Mouse (Mus musculus) kidney, adult 18-20 months (tissue): ENCODE data around the gene Pparg.
A peak's percentile ranks its signal among the peaks of the same experiment; 100 is the strongest.

Experiments
- DNase-seq: peaks from one replicate; pipeline ENCODE4 v3.0.0; 2021

The Pparg gene

DNA sequence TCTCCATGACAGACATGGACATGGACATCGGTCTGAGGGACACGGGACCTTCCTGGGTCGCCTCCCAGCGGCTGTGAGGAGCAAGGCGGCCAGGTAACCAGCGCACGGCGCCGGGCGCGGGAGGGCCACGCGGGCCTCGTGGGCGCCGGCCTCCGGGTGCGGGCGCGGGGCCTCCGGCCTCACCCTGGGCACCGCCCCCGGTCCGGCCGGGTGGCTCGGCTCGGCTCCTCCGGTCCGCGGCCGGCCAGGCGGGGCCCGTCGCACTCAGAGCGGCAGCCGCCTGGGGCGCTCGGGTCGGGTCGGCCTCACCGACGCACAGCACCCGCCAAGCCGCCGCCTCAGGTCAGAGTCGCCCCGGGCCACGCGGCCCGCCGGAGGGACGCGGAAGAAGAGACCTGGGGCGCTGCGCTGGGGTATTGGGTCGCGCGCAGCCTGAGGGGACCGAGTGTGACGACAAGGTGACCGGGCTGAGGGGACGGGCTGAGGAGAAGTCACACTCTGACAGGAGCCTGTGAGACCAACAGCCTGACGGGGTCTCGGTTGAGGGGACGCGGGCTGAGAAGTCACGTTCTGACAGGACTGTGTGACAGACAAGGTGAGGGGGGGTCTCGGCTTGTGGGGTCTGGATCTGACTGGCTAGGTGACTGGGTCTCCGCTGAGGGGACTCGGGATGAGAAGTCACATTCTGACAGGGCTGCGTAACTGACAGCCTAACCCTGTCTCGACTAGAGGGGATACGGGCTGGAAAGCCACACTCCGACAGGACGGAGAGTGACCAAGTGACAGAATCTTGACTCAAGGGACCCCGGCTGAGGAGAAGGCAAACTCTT lies at the start of gene Pparg:
Gene Pparg (plus strand): TSS at position 176 of the 830 bp plus-strand sequence.
- DNase-seq = peak; percentile 62

DNA sequence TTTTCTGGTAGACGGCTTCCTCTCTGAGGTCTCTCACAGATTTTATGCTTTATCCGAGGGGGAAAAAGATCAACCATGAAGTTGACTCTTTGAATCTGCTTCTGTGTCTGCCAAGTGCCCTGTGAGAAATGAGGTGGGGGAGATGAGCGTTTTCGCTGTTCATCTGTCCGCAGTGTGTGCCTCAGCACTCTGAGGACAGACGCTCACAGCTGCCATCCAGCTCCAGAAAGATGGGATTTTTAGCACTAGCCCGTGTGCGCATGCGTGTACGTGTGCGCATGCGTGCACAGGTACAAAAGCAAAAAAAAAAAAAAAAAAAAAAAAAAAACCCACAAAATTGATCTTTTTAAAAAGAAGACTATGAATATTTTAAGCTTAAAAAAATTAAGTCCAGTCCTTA lies 48.0 kb upstream of the Pparg start:
- no peak for DNase-seq

DNA sequence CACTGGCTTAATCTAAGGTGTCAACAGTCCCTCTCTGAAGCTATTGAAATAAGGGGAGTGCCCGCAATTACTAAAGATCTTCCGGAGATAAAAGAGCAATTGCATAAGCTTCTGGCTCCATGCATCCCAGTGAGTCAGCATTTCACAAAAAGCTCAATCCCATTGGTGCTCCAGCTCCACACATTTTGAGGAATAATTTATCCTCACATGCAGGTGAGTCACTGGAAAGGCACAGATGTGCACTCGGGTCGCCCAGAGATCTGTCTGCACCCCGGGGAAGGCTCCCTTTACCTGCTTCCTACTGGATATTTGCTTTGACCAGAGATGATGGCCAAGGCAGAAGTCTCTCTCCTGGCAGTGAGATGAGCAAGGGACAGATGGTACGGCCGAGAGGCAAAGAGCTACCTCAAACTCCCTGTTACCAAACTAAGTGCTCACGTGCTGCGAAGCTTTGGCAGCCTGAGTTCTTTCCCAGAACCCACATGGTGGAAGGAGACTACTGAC lies 47.5 kb upstream of the Pparg start:
- no peak for DNase-seq

DNA sequence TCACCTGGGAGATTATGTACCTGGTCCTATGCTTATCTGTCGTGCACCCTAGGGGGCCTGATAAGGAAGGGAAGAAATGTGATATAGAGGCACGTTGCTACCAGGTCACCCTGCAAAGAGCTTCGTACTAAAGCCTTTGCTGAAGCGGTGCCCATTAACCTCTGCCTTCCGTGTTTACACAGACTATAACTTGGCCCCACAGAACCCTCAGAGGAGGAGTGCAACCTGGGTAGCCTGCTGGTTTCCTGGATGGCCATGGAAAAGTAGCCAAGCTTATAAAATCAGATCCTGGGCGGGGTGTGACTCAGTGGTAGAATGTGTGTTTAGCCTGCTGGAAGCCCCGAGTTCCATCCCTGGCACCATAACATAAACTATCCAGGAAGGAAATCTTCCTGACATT lies 46.8 kb upstream of the Pparg start:
- DNase-seq = no peak

DNA sequence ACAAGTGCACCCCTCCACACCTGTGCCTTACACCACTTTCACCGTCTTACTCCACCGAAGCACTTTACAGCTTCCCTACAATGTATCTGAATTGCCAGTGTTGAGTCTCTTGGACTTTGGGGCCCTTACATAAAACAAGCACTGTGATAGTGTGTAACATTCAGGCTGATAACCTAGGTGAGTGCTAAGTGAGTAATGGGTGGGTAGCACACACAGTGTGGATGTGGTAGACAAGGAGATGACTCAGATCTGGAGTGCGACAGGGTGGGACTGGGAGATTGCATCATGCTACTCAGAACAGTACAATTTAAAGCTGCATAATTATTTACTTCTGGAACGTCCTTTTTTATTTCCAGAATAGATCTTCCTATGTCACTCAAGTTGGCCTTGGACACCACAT lies 45.0 kb upstream of the Pparg start:
- no peak for DNase-seq

DNA sequence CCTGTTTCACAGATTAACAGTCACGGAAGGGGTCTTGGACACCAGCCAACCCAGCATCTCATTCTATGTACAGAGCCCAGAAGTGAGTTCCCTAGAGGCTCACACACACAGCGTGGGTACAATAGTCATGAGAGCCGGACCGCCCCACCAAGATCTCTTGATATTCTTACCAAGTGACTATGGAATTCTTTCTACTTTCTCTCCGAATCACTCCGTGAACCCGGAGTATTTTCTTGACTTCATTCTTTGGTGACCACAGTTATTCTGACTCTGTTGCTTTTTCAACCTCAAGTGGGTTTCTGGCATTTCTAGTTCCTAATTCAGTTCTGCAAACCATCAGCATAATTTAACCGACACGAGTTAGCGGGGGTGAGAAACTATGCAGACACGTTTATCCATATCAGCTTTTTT lies 43.9 kb upstream of the Pparg start:
- DNase-seq = no peak

DNA sequence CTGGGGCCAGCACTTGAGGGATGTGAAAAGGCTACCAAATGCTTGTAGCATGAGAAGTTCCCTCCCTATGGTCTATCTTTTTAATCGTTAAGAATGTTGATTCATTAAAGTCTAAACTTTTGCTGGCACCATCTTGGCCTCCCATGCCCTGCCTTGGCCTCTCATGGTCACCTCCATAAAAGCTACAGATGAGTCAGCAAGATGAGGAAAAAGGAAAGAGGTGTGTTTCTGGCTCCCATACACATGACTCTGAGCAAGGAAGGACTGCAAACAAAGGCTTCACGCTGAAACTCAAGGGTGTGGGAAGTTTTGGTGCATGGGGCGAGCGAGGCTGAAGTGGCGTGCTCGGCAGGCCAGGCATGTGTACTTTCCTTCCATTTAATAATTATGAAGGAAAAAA lies 41.9 kb upstream of the Pparg start:
- DNase-seq = no peak

DNA sequence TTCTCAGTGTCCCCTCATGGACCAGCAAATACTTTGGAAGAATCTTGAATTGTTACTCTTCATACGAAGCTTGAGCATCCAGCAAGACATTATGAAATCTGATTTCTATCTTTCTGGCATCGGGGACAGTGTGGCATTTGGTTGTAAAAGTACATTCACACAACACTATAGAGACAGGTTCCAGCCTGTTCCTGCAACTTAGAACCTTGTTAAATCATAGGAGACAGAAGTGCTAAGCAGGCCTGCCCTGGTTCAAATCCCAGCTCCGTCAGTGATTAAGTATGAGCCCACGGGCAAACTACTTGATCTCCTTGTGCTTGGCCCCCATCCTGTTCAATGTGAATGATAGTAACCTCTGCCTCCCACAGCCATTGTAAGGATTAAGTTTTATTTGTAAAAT lies 41.1 kb upstream of the Pparg start:
- DNase-seq = no peak

DNA sequence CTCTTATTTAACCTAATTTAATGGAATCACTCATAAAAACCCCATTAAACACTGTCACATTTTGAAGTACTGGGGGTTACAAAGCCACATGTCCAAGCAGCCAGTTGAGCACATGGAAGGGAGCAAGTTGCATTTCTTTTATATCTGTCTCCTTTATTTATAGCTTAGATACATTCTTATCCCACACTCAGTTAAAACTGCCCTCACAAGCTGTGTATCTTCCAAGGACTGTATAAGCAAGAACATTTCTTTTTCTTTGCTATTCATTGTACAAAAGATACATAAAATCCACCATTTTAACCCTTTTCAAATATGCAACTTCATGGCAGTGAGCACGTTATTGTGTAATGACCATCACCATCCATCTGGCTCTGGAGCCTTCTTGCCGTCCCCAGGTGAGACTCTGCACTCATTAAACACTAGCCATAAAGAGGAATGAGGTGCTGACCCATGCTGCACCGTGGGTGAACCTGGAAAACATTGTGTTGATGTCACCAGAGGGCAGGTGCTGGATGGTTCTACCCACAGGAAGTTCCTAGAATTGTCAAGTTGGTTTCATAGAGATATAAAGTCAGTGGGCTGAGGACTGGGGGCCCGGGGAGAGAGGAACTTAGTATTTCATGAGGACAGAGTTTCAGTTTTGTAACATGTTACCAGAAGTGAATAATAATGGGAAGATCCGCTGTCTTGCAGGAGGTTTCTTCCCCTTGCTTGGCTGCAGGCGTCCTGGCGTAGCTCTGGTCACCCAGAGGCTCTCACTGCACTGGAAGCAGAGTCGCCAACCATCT lies 39.6 kb upstream of the Pparg start:
- DNase-seq = no peak

DNA sequence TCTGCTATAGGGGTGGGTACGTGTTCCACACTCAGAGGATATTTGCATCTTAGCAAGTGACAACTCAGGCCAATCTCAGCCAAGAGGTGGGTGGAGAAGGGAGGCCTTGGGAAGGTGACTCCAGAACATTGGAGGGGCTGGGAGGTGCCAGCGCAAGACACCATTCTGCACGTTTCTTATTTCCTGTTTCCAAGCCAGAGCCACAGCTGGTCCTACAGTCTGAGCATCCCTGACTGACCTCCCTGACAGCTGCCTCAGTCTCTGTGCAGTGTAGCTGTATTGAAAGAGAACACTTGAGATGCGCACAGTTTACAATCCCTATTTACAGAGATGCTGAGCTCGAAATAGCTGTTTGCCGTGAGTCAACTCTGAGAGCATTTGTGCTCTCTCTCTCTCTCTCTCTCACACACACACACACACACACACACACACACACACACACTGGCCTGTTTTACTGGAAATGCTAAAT lies 38.8 kb upstream of the Pparg start:
- DNase-seq = no peak

DNA sequence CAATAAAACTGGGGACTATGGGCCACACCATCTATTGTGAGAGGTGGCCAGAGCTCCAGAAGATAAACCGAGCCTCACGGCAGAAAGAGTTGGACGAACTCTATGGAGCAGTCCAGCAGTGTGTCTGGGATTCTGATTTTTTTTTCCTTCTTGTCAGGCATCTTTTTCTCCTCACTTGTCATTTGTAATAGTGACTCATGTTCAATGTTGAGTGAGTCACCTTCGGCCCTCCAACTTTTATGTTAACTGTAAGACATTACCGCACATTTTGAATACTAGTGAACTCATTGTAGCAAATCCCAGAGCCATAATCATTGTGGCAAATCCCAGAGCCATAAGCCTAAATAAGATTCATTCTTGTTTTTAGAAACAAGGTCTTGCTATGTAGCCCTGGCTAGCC lies 37.8 kb upstream of the Pparg start:
- DNase-seq = no peak

DNA sequence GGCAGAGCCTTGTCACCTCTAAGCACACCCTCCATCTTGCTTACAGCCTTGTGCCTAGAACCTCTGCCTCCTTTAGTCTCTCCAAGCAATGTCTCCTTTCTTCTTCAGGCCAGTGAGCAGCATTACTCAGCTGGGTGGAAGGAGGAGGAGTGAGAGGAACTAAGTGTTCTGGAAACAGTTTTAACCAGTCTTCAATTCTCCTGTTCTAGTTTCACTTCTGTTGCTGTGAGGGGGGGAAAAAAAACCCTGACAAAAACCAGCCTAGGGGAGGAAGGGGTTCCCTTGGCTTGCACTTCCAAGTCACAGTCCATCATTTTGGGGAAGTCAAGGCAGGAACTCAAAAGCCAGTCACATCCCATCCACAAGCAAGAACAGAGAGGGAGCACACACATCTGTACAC lies 29.8 kb upstream of the Pparg start:
- DNase-seq = no peak

DNA sequence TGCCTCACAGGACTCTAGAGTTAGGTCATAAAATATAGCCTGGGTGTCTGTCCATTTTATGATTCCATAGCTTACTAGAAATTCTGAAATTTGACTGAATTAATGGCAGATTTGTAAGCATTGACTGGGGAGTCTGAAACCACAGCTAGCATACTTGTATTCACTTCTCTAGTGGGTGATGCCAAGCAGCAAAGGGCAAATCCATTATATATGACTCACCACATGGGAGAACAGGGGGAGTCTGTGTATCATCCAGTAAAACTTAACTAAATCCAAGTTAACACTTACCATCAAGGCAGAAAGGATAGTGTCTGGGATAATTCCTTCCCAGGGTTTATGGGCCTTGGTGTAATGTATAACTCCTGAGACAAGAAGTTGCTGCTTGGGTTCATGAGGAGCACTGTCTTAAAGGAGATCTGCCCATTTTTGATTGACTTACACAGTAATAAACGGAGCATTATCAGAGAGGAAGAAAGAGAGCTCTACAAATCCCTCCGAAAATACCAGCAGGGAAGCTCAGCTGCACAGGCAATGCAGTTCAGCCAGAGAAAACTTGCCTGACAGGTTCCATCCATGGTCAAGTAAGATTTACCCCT lies 27.6 kb upstream of the Pparg start:
- DNase-seq = no peak

DNA sequence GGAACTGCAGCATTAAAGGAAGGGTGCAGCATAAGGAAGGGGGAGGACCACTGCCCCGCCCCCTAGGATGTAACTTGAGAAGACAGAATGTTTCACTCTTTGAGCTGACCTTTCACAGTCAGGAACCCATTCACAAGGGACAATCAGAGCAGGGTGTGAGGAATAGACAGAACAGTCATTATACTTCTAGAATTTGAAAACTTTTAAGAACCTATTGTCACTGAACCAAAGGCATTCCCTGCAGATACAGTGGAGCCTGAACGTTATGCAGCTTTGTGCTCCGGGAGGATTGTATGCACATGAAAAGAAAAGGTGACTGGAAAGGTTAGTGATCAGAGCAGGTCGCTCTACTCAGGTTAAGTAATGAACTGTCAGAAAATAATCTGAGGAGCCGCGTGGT lies 25.2 kb upstream of the Pparg start:
- DNase-seq = no peak

DNA sequence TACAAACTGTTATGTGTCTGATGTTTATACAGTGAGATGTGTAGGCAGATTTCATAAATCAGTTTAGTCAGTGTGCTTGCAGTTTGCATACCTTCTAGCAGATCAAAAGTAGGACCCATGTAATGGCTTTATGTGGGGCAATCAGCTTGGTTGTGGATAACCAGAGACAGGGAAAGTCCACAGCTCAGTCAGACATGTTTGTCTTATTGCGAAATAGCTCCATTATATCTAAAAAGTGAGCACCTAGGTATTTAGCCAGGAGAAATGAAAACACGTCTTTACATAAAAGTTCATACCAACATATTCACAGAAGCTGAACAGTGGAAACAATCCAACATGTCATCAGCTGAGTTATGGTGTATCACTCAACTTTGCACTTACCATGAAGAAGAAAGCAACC lies 20.7 kb upstream of the Pparg start:
- DNase-seq = no peak

DNA sequence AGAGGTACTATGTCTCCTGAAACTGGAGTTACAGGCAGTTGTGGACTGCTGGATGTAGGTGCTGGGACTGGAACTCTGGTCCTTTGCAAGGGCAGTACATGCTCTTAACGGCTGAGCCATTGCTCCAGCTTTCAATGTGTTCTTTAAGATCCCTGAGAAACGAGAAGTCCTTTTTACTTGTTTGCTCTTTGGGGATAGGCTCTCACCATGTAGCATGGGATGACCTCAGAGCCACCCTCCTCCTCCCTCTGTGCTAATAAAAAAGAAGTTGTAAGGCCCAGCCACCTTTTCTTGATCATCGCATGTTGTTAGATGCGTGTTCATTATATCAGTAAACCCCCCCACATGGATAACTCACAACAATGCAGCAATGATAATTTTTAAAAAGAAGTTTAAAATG lies 17.7 kb upstream of the Pparg start:
- no peak for DNase-seq

DNA sequence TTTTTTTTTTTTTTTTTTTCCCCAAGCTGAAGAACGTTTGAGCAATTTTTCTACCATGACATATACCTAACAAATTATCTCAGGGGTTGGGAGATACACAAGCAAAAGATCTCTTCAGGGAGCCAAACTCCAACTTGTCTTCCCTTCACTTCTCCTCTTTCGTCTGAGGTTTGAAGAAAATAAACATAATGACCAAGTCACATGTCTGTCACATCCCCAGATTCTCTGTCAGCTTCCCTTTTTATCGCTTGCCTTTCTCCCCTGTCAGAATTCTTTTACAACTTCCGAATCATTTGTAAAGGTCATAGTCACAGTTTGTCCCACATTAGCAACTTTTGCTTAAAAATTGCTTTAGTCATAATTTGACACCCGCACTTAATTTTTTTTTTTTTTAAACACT lies 17.2 kb upstream of the Pparg start:
- DNase-seq = no peak

DNA sequence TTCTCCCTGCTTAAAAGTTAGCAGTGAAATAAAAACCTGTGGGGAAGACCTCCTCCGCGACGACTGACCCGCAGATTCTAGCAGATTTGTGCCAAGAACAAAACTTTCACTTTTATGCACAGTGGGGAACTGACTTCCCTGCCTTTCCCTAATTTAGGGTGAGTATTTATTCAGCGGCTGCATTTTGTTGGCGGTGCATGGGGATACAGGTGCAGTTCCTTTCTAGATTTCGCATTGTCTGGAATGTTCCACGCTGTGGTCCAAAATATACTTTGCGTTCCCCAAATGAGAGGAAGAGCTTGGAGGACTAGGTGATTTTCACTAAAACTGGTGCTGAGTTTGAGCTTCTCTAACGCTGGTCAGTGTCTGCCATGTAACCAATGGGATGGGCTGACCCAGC lies 16.6 kb upstream of the Pparg start:
- no peak for DNase-seq

DNA sequence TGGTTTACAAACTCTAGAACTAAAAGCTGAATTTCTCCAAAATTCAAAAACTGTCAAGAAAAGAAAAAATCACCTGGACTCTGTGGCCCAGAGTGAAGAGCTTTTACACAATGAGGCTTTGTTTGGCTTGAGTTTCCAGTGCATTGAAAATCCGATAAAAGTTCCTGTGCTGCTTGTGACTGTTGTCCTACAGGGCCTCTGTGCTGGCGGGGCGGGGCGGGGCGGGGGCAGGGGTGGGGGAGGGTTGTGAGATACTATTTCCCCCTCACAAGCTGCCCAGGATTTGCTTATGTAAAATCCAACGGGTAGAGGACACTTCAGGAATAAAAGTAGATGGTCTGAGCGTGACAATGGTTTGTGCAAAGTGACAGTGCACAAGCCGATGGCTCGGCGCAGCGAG lies 16.2 kb upstream of the Pparg start:
- no peak for DNase-seq

DNA sequence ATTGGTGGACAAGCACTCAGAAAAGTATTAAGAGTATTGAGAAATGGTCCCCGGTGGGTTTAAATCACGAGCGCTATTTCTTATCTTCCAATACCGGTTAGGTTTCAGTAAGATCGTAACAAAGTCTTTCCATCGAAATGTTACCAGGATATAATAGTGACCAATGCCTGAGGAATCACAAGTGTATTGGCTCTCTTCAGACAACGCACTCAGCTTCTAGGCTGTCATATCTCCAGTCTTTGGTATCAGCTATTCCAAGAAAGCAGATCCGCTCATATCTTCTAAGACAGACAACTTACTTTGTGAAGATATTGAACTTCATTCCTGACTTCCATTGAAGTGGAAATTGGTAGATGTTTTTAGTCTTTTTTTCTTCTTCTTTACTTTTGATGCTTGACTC lies 15.7 kb upstream of the Pparg start:
- DNase-seq = no peak

DNA sequence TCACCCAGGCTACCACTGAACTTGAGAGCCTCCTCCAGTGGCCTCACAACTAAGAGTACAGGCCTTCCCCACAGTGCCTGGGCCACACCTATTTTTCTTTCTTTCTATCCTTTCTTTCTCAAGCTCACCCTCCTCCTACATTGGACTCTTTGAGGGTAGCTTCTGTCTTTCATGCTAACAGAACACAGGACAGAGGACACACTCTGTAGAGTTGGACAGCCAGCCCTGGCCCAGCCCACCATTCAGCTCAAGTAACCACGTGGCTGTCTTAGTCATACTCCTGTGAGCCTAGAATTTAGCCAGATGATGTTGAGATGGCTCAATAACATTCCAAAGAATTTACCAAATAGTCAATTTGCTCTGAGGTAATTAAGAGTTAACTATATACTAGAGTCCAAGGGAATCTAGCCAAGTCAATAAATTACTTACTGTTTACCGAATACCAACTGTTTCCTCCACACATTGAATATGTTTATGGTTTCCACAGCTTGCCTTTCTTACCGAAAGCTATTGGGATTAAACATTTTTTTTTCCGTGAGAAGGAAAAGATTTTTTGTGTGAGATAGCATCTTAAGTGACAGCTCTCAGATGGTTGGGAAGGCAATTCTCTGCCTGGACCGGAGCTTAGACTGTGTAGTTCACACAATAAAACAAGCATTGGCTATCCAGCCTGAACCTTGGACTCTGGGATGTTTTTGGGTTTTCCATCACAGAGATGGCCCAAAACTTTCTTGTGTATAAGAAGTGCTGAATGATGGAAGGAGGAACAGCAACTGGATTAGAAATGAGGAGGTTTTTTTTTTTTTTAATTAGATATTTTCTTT lies 10.9 kb upstream of the Pparg start:
- DNase-seq = no peak

DNA sequence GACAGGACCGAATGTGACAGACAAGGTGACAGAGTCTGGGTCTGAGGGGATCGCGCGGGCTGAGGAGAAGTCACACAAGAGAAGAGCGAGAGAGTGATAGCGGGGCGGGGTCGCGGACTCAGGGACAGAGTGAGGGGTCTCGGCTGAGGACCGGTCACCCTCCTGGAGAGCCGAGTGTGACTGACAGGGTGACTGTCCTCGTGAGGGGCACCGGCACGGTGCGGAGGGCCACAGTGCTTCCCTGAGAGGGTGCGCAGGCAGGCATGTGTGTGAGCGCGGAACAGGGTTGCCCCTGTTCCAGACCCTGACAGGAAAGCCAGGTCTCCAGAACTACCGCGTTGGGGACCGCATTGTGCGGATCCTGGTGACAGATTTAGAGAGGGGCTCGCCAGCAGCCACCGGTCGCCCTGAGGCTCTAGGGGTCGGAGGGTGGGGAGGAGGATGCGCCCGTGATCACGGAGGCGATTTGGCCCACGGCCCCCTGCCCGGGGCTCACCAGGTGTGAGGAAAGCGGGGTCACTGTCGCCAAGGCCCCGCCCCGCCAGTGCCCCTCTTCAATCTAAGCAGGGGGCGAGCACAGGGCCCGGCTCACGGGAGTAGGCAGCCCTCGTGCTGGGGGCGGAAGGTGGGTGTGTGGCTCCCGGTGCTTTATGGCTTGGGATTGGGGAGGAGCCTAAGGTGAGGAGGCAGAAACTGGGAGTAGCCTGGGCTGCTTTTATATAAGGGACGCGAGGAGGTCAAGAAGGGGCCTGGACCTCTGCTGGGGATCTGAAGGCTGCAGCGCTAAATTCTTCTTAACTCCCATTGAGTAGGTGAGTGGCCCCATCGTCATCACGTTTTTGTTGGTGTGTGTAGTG lies 1.1 kb downstream of the Pparg start:
- DNase-seq = peak; percentile 43
